Mouse (Mus musculus): ENCODE measurements around the gene Calhm2.

Calhm2 gene

DNA sequence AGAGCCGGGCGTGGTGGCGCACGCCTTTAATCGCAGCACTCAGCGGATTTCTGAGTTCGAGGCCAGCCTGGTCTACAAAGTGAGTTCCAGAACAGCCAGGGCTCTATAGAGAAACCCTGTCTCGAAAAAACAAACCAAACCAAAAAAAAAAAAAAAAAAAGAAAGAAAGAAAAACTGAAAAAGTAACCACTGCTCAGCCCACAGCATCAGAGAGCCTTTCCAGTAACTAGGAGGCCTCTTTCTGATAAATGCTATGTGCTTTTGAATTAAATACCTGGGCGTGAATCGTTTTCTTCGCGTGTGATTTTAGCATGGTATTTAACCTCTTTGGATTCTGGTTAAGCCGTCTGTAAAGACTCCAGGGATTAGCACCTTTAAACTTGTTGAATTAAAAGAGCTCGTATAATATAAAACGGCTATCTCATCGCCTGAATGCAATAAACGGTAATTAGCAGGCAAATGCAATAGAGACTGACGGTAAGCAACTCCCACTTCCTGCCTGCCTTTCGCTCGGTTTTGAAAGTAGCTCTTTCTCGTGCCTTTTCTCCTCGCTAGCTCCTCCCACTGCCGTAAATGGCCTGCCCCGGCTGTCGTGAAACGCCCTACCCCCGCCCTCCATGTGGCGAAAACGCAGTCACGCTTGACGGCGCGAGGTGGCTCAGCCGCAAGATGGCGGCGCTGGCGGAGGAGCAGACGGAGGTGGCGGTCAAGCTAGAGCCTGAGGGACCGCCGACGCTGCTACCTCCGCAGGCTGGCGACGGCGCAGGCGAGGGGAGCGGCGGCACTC is 70.8 kb downstream of the Calhm2 start, which contains the start of gene Taf5:
Gene Taf5 (plus strand): TSS at position 651 of the 787 bp plus-strand sequence.
- DNase-seq, result peak; percentile 98

DNA sequence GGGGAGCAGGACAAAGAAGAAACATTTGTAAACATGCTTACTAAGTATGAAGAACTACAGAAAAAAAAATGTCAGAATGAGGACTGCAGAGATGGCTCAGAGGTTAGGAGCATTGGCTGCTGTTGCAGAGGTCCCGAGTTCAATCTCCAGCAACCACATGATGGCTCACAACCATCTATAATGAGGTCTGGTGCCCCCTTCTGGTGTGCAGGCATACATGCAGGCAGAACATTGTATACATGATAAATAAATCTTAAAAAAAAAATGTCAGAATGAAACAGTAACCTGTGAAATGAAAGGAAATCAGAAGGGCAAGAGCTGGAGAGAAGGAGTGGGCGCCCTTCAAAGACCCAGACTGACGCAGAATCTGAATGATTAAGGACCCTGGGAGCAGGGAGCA is 72.2 kb downstream of the Calhm2 start:
- DNase-seq, result no peak

DNA sequence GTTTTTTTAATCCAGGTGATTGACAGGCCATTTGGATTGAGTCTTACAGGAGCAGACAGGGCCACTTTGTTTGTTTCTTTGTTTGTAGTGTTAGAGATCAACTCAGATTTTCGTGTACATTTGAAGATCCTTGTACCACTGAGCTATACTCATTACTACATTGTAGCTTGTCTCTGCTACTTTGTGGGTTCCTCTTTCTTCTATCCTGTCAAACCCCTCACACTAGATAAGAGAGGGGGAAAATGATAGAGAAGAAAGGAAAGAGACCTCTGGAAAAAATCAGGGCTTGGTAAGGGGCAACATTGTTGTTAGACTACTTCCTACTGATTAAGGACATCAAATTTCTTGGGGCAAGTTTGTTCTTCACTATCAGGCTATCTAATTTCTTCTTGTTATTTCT is 80.4 kb downstream of the Calhm2 start:
- no peak for DNase-seq

Measured in liver (tissue).